Mouse (Mus musculus) hindlimb bud, embryonic 11.5 days (tissue): ENCODE data around the gene Glmp.
"Not testable (repeated sequence)": the region's sequence is repeated elsewhere in the genome, so short reads cannot be mapped to it uniquely, and the experiment has no call there.

Experiments
- DNase-seq: peaks from one replicate; pipeline ENCODE4 v3.0.0-alpha.2; 2012; ENCODE audit warnings: low read depth, low spot score; ENCODE audit errors: extremely low spot score

The Glmp gene

GRCm38 (mm10) chr3:88324951-88325405, at the start of gene Glmp:
TSS of gene Glmp (plus strand) at chr3:88325023.
- no peak for DNase-seq

GRCm38 (mm10) chr3:88276121-88276520, 48.7 kb upstream of the Glmp start:
- no peak for DNase-seq

GRCm38 (mm10) chr3:88276529-88277143, 48.2 kb upstream of the Glmp start:
- no peak for DNase-seq

GRCm38 (mm10) chr3:88280035-88280434, 44.8 kb upstream of the Glmp start:
- DNase-seq = no peak

GRCm38 (mm10) chr3:88281141-88281916, 43.5 kb upstream of the Glmp start:
- not testable (repeated sequence) for DNase-seq

GRCm38 (mm10) chr3:88284815-88285564, 39.8 kb upstream of the Glmp start:
- not testable (repeated sequence) for DNase-seq

- not testable (repeated sequence) for DNase-seq
Measured at GRCm38 (mm10) chr3:88285565-88285895, 39.3 kb upstream of the Glmp start.

- DNase-seq = no peak
Measured at GRCm38 (mm10) chr3:88287110-88287509, 37.7 kb upstream of the Glmp start, which contains the start of gene Gm38392. TSS of gene Gm38392 (minus strand) at chr3:88287210.

GRCm38 (mm10) chr3:88288133-88288713, 36.6 kb upstream of the Glmp start:
- not testable (repeated sequence) for DNase-seq

- no peak for DNase-seq
Measured at GRCm38 (mm10) chr3:88291970-88292369, 32.9 kb upstream of the Glmp start.

GRCm38 (mm10) chr3:88295272-88295671, 29.6 kb upstream of the Glmp start:
- not testable (repeated sequence) for DNase-seq

- no peak for DNase-seq
Measured at GRCm38 (mm10) chr3:88296110-88296560, 28.7 kb upstream of the Glmp start.

- DNase-seq = peak; percentile 99
Measured at GRCm38 (mm10) chr3:88296561-88297318, 28.1 kb upstream of the Glmp start, which contains the start of the genes Tsacc and Cct3. TSS of gene Tsacc (minus strand) at chr3:88296999. TSS of gene Cct3 (plus strand) at chr3:88297116.

- no peak for DNase-seq
Measured at GRCm38 (mm10) chr3:88297321-88297851, 27.4 kb upstream of the Glmp start.

GRCm38 (mm10) chr3:88299172-88299571, 25.7 kb upstream of the Glmp start:
- no peak for DNase-seq

GRCm38 (mm10) chr3:88328956-88329355, 4.1 kb downstream of the Glmp start:
- no peak for DNase-seq

- DNase-seq = no peak
Measured at GRCm38 (mm10) chr3:88331282-88331681, 6.5 kb downstream of the Glmp start.

- no peak for DNase-seq
Measured at GRCm38 (mm10) chr3:88334029-88334658, 9.3 kb downstream of the Glmp start.

- no peak for DNase-seq
Measured at GRCm38 (mm10) chr3:88334902-88335435, 10.1 kb downstream of the Glmp start.
